Mouse (Mus musculus): ENCODE measurements around the gene Ranbp17. TPM values are rescaled to one million over a fixed set of nuclear protein-coding genes. Genes with fewer than 3 reads are reported as not detected.

Ranbp17 gene
- total and polyA plus RNA-seq, 3 experiments = 0.09 TPM; not detected in 2

DNA sequence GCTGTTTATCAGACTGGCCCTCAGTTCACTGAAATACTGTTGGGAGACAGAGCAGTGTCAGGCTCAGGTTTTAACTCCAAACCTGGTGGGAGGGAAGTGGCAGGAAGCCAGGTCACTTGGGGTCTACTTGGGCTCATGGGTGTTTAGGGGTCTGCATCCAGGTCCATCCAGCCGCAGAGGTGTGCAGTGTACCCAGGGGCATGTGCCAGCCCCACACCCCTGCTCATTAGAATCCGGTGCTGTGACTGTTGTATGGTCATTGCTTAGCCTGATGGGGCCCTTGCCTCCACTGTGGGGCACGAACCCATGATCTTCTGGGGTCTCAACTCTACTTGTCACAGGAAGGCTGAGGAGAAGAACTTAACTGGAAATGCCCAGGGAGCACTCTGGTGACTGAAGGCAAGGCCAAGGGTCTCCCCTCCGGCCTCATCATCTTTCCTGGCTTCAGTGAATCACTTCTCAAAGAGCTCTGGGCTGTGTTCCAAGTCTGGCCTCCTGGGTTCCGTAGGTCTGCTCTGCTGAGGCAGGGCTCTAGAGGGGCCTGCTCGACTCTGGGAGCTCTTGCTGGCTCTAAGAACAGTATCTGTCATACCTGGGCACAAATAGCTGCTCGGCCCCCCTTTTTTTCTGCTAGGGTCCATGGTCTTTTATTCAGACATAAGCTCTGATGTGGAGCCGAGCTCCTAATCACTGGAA, 296.0 kb downstream of the Ranbp17 start:
- in situ Hi-C loops (cut with MboI; ENCODE audit: low pct_ligation_motif_present, low pct_unique_long_range_greater_than_20kb, low sequenced_read_pairs) = no loop called here
- H3K27me3 ChIP-seq (replicated peaks) = no peaks in the 10 kb centered on the region
- no peak for DNase-seq (ENCODE audit: extremely low read depth)

DNA sequence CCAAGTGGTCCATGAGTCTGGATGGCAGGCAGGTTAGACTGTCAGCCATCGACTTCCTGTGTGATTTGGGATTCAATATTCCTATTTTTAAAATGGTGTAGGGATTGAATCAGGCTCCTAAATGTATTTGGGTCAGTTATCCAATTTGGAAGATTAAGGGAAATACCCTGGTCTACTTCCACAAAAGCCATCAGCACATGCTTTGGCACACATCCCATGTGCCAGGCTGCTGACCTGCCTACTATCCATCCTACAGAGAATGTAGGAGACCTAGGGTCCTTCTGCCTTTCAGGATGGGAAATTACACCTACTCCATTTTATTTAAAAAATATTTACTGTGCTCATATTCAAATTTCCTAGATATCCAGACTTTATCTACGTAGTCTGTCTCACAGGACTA, 306.1 kb downstream of the Ranbp17 start:
- Histone ChIP-seq H3K4me1 (ENCODE audit: control insufficient read depth in 1 of 2, insufficient read depth in 2 of 2) (no peaks in the 10 kb centered on the region), H3K27me3 (replicated peaks) (no peaks in the 10 kb centered on the region), H3K9me3 (replicated peaks; ENCODE audit: low read length) (peaks cover 22% of the 10 kb centered on the region), H3K9ac (ENCODE audit: insufficient read depth, low read depth) (no peak overlapping the region), H3K4me2 (ENCODE audit: insufficient read depth, low read depth, poor library complexity, severe bottlenecking) (no peak overlapping the region), H3K36me3 (replicated peaks in 1 of 2; ENCODE audit: control insufficient read depth in 1 of 2, insufficient read depth in 1 of 2, low read length in 1 of 2) (no peaks in the 10 kb centered on the region), H3K4me3 (replicated peaks in 1 of 3; ENCODE audit: low read depth in 2 of 3, low read length in 2 of 3, poor library complexity in 1 of 3) (no peak overlapping the region), H3K27ac (ENCODE audit: insufficient read depth, low read depth) (no peak overlapping the region), H3K79me2 (replicated peaks; ENCODE audit: control insufficient read depth, extremely low read depth, insufficient read depth, poor library complexity, severe bottlenecking) (no peaks in the 10 kb centered on the region)
- dilution Hi-C loops (cut with MboI; ENCODE audit: extremely low pct_ligation_motif_present, extremely low pct_unique_long_range_greater_than_20kb, low sequenced_read_pairs) = no loop called here
- no peak for TF ChIP-seq TCF12 (IDR thresholded peaks at IDR 0.05; ENCODE audit: low read depth, low read length)
- no peak for TF ChIP-seq IRF4 (IDR thresholded peaks at IDR 0.05; ENCODE audit: low read depth, low read length)
- no peak for TF ChIP-seq GABPA (IDR thresholded peaks at IDR 0.05; ENCODE audit: insufficient replicate concordance, low read depth, low read length)
- no peak for TF ChIP-seq ZNF384 (IDR thresholded peaks at IDR 0.05; ENCODE audit: low read depth, low read length)
- no peak for DNase-seq (ENCODE audit: extremely low read depth)
- in situ Hi-C loops (cut with MboI; ENCODE audit: low pct_ligation_motif_present, low pct_unique_long_range_greater_than_20kb, low sequenced_read_pairs) = no loop called here

More for the DNA sequence above, 296.0 kb downstream of the Ranbp17 start:
- no peaks in the 10 kb centered on the region for H3K36me3 ChIP-seq (replicated peaks in 1 of 2; ENCODE audit: control insufficient read depth in 1 of 2, insufficient read depth in 1 of 2, low read length in 1 of 2)
- H3K79me2 ChIP-seq (replicated peaks; ENCODE audit: control insufficient read depth, extremely low read depth, insufficient read depth, poor library complexity, severe bottlenecking) = no peaks in the 10 kb centered on the region
- H3K4me1 ChIP-seq (ENCODE audit: control insufficient read depth in 1 of 2, insufficient read depth in 2 of 2) = peaks cover 0 to 9% of the 10 kb centered on the region in 2 experiments; a peak in 3 of 4 replicates
- no peaks in the 10 kb centered on the region for H3K9me3 ChIP-seq (replicated peaks; ENCODE audit: low read length)
- H3K4me2 ChIP-seq (ENCODE audit: insufficient read depth, low read depth, poor library complexity, severe bottlenecking) = no peak overlapping the region
- dilution Hi-C loops (cut with MboI; ENCODE audit: extremely low pct_ligation_motif_present, extremely low pct_unique_long_range_greater_than_20kb, low sequenced_read_pairs) = no loop called here
- H3K9ac ChIP-seq (ENCODE audit: insufficient read depth, low read depth) = no peak overlapping the region
- H3K4me3 ChIP-seq (replicated peaks in 1 of 3; ENCODE audit: low read depth in 2 of 3, low read length in 2 of 3, poor library complexity in 1 of 3) = no peak overlapping the region
- TF ChIP-seq ZMIZ1 (IDR thresholded peaks at IDR 0.05; ENCODE audit: low read depth, low read length) = no peak
- TF ChIP-seq TCF12 (IDR thresholded peaks at IDR 0.05; ENCODE audit: low read depth, low read length) = no peak
- TF ChIP-seq PAX5 (IDR thresholded peaks at IDR 0.05; ENCODE audit: low read length) = no peak
- TF ChIP-seq RAD21 (IDR thresholded peaks at IDR 0.05; ENCODE audit: low read depth, low read length) = no peak
- TF ChIP-seq KAT2A (IDR thresholded peaks at IDR 0.05; ENCODE audit: insufficient replicate concordance, low read length) = no peak
- TF ChIP-seq E2F4 (IDR thresholded peaks at IDR 0.05; ENCODE audit: insufficient replicate concordance, low read depth, low read length) = no peak
- no peak for TF ChIP-seq MAX (IDR thresholded peaks at IDR 0.05; ENCODE audit: low read length)
- no peak for TF ChIP-seq HCFC1 (IDR thresholded peaks at IDR 0.05; ENCODE audit: low read depth, low read length)
- no peak for TF ChIP-seq MYC (IDR thresholded peaks at IDR 0.05; ENCODE audit: low read depth, low read length)
- H3K27ac ChIP-seq (ENCODE audit: insufficient read depth, low read depth) = no peak overlapping the region

DNA sequence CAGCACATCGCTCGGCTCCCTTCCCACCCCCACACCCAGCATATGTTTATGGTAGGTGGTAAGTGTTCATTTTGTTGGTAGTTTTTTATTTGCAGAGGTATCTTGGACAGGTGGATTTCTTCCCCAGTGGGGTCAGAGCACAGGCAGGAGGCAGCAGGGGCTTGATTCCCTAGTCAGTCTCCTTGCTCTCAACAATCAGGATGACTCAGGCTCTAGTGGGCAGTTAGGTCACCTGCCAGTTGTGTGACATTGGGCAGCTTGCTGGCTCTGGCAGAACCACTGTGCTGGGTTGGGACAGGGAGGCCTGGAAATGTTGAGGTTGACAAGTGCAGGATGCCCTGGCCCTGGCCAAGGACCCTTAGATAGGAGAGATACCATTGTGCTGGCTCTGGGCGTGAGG, 308.6 kb downstream of the Ranbp17 start:
- Histone ChIP-seq H3K27me3 (replicated peaks) (no peaks in the 10 kb centered on the region), H3K36me3 (replicated peaks in 1 of 2; ENCODE audit: control insufficient read depth in 1 of 2, insufficient read depth in 1 of 2, low read length in 1 of 2) (no peaks in the 10 kb centered on the region), H3K4me1 (ENCODE audit: control insufficient read depth in 1 of 2, insufficient read depth in 2 of 2) (no peaks in the 10 kb centered on the region), H3K4me2 (ENCODE audit: insufficient read depth, low read depth, poor library complexity, severe bottlenecking) (no peak overlapping the region), H3K9me3 (replicated peaks; ENCODE audit: low read length) (peaks cover 43% of the 10 kb centered on the region), H3K9ac (ENCODE audit: insufficient read depth, low read depth) (no peak overlapping the region), H3K27ac (ENCODE audit: insufficient read depth, low read depth) (no peak overlapping the region), H3K79me2 (replicated peaks; ENCODE audit: control insufficient read depth, extremely low read depth, insufficient read depth, poor library complexity, severe bottlenecking) (no peaks in the 10 kb centered on the region), H3K4me3 (replicated peaks in 1 of 3; ENCODE audit: low read depth in 2 of 3, low read length in 2 of 3, poor library complexity in 1 of 3) (no peak overlapping the region)
- no peak for DNase-seq (ENCODE audit: extremely low read depth)
- in situ Hi-C loops (cut with MboI; ENCODE audit: low pct_ligation_motif_present, low pct_unique_long_range_greater_than_20kb, low sequenced_read_pairs) (no loop called here), dilution Hi-C loops (cut with MboI; ENCODE audit: extremely low pct_ligation_motif_present, extremely low pct_unique_long_range_greater_than_20kb, low sequenced_read_pairs) (no loop called here)
- TF ChIP-seq KAT2A (IDR thresholded peaks at IDR 0.05; ENCODE audit: insufficient replicate concordance, low read length) (no peak), CTCF (conservative IDR thresholded peaks at IDR 0.05 in 1 of 2, IDR thresholded peaks at IDR 0.05 in 1 of 2; ENCODE audit: low read depth in 2 of 2, low read length in 2 of 2) (no peak), TCF12 (IDR thresholded peaks at IDR 0.05; ENCODE audit: low read depth, low read length) (no peak), SMC3 (IDR thresholded peaks at IDR 0.05; ENCODE audit: low read depth, low read length) (no peak), JUN (IDR thresholded peaks at IDR 0.05; ENCODE audit: insufficient read depth, low read depth, low read length) (no peak), SIN3A (IDR thresholded peaks at IDR 0.05; ENCODE audit: low read length) (no peak), MEF2A (IDR thresholded peaks at IDR 0.05; ENCODE audit: borderline replicate concordance, low read depth, low read length) (no peak), MAFK (IDR thresholded peaks at IDR 0.05; ENCODE audit: insufficient replicate concordance, low read length) (no peak), USF2 (conservative IDR thresholded peaks at IDR 0.05; ENCODE audit: low read depth, low read length) (no peak)
